Mouse (Mus musculus) urinary bladder, postnatal 36 days (tissue): ENCODE data around the gene Ggt7.
"Not testable (repeated sequence)": the region's sequence is repeated elsewhere in the genome, so short reads cannot be mapped to it uniquely, and the experiment has no call there.

Experiments used
- DNase-seq, 2 experiments: peaks; one replicate each; pipeline ENCODE4 v3.0.0; 2022; ENCODE audit warnings: low spot score in 2 of 2, mixed read lengths in 1 of 2

The Ggt7 gene

DNA sequence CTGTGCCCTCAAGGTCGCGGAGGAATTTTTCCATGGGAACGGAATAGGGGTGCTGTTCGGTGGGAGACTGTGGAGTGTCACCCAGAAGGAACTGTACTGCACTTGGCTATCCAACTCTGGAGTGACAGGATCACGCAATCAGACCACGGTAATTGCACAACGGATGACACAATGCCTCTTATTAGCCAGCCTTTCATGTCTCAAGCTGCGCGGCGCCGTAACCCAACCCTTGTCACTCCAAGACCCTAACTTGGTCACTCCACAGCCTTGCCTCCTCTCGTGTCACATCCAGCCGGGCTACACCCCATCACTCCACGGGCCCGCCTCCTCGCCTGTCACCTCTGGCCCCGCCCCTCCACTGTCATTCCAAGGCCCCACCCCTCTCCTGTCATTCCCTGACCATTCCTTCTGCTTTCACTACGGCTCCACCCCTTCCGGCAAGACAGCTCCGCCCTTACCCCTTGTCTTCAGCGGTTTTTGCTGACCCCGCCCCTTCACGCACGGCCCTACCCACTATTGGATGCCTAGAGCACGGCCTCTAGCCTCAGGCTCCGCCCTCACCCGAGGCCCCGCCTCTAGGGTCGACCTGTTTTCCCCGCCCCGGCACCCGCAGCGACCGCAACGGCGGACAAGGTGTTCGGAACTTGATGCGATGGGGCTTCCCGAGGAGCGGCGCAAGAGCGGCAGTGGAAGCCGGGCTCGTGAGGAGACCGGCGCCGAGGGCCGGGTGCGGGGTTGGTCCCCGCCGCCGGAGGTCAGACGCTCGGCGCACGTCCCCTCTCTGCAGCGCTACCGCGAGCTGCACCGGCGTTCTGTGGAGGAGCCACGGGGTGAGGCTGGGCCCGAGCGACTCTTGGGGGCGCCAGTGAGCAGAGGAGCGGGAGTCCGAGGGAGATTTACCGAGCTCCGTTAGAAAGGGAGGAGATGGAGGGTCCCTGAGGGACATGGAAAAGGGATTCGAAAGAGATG lies at the start of gene Ggt7, which contains the start of gene Acss2:
TSS of gene Ggt7 (minus strand) at position 783 of the 969 bp plus-strand sequence.
TSS of gene Acss2 (plus strand) at position 494 of the 969 bp plus-strand sequence.
- peak; percentile 99 for DNase-seq

DNA sequence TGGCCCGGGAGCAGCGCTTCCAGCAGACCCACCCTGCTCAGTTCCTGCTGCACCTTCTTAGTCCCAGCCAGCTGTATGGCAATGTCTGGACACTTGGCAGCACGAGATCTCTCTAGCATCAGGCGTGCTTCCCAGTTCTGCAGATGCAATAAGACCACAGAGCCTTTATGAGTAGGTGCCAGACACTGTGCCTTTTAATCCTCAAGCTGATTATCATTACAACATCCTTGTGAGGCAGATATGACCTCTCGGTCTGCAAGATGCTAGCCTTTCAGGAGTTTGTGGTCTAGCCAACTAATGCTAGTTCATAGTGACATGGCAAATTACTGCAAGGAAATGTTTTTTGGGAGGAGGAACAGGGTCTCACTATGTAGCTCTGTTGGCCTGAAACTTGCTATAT lies 49.7 kb upstream of the Ggt7 start:
- DNase-seq: no peak

DNA sequence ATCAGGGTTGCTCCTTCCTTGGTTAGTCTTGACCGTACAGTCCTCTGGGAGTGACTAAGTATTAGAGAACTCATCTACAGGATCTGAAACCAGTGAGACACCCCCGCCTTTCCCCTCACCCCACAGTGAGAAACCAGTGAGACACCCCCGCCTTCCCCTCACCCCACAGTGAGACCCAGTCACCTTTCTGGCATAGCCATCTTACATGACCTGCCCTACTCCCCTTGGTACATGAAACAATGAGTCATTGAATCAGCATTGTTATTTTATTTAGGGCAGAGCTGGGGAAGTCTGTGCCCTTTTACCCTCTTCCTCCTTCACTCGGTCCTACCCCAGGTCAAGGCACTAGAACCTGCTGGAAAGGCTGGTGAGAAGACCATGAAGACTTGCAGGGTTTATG lies 44.9 kb upstream of the Ggt7 start:
- peak; percentile 28 to 31 for DNase-seq

DNA sequence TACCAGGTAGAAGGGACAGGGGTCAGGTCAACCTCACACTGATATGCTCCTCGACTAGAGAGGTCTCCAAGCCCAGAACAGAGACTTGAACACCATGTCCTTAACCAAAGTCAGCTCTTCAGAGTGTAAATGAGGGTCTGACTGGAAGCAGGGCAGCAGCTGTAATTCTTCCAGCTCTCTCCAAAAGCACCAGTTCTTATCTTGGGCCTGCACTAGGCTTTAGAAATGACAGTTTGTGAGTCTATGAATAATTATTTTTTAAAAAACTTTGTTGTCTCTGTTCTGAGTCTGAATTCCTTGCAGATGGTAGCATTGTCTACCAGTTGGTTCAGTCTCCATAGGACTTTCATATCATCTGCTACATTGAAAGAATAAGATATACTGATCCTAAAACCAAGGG lies 44.2 kb upstream of the Ggt7 start:
- DNase-seq: no peak

DNA sequence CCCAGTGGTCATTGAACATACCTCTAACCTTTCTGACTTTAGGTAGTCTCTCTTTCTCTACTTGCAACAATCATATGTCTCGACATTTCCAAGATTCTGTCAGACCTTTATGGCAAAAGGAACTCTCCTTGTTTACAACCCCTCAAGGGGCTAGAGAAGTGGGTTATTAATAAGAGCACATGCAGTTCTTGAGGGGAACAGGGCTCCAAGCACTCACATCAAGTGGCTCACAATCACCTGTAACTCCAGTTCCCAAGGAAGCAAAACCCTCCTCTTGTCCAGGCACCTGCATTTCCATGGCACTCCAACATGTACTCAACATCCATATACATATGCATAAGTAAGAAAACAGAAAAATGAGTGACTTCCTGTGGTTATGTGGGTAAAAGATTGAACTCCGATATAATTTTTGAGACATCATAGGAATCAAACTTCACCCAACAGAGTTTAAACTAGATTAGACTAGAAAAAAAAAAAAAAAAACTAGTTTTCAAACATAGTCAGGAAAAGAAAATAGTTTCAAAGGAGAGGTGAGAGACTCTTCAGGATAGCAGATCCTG lies 36.5 kb upstream of the Ggt7 start:
- DNase-seq: no peak

DNA sequence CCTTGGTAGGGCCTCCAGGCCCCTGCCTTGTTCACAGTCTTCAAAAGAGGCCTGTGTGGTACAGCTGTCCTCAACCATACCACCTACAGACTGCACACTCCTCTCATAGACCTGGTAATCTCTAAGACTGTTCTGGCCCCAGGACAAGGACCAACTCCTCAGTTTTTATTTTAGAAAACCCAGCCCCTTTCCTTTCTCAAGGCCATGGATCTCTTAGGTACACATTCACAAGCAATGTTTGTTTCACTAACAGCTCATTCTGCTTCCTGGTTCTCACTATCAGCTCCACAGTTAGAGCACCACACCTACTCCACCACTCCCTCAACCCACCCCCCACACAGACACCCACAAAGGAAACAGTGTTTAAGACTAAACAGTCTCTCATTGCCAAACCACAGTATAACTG lies 34.9 kb upstream of the Ggt7 start:
- no peak for DNase-seq

DNA sequence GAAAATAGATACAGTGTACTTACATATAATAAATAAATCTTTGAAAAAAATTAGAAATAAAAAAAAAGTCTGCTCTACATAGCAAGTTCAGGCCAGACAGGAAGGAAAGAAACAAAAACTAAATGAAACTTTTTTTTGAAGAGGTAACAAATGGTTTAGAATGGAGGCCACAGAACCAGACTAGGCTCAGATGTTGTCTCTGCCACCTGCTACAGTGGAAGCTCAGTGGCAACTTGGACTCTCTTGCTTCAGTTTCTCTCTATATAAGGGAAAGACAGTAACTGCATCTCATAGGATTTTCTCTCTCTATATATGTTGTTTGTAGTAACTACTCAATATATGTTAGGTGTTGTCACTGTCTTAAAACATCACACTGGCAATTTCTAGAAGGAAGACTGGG lies 34.3 kb upstream of the Ggt7 start:
- DNase-seq: no peak

DNA sequence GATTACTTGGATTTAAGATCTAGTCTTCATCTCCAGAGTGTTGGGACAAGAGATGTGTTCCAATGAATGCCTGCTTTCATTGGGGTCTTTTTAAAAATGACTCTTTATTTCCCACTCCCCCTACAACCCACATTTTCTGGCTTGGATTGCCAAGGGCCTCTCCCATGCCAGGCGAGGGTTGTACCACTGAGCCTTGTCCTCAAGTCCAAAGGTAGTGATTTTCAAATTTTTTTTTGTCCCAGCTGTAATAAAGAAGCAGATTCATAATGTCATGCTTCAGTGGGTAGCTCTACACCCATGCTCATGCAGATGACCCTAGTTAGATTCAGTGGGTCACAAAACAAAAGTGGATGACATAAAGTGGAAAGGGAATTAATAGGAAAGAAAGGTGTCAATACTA lies 28.9 kb upstream of the Ggt7 start:
- DNase-seq: no peak

DNA sequence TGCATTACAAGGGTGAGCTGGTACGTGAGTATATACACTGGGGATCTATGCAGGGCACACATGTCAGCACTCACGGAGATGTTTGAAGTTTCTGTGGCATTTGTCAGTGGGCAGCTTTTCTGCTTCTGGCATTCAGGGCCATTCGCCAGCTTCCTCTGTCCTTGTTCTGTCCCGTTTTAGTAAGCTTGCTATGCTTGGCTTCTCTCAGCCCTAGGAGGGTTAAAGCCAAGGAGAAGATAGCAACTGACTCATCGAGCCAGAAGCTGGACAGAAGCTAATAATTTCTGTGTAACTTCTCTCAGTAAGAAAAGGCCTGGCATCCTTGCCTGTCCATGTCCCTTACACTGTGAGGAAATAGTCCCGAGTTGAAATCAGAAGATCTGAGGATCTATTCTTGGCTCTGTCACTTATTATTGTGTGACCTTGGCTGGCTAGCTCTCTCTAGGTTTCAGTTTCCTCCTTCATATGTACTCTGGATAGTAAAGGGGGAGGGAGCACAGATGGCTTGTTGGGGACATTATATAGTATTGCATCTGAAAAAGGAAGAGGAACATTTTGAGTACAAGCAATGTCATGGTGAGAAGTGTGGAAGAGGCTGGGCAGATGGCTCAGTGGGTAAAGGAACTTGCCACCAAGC lies 22.9 kb upstream of the Ggt7 start:
- DNase-seq: peak in 1 of 2 experiments; percentile 9

DNA sequence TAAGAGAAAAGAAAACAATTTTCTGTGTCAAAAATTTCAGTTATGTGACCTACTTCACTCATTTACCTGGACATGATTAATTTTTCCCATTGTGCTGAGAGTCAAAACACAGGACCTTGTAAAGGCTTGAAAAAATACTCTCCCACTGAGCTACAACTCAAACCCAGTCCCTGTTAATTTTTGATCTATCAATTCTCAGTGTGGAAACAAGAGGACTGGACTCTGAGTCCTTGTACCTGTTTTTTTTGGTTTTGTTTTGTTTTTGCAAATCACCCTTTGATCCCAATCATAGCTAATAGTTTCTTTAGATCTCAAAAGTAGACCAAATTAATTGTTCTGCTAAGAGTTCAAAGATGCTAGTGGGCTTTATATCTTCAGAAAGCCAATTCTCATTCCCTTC lies 21.7 kb upstream of the Ggt7 start:
- DNase-seq: no peak

DNA sequence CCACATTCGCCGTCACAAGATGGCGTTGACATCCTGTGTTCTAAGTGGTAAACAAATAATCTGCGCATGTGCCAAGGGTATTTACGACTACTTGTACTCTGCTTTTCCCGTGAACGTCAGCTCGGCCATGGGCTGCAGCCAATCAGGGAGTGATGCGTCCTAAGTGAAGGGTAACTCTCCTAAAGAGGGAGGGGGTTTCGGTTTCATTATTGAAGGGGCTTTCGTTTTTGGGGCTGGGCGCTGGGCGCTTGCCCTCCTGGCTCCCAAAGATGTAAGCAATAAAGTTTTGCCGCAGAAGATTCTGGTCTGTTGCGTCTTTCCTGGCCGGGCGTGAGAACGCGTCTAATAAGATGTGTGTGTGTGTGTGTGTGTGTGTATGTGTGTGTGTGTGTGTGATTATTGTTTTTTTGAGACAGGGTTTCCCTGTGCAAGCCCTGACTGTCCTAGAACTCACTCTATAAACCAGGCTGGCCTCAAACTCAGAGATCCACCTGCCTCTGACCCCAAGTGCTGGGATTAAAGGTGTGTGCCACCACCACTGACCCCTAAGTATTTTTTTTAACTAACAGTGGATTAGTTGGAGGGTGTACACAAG lies 20.5 kb upstream of the Ggt7 start:
- not testable (repeated sequence) for DNase-seq

DNA sequence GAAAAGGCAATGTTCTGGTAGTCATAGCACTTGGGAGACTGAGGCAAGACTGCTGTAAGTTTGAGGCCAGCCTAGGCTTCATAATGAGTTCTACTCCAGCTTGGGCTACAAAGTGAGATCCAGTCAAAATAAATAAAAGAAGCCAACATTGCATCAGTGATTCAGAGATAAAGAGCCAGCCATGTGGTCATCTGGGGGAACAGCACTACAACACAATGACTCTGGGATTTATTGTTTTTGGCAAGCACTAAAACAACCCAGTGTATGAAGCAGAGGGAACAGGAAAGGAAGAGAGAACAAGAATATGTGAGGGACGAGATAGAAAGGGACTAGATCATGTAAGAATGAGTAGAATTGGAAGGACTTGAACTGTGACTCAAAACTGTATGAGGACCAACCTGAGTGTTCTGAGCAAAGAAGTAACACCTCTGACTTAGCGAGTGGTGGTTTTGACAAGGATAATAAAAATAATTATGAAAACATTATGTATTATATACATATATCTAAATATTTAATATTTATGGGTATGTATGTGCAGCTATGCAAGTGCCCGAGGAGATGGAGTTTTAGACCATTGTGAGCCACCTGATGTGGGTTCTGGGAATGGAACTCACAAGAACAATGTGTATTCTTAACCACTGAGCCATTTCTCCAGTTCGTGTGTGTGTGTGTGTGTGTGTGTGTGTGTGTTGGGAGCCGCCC lies 19.9 kb upstream of the Ggt7 start:
- no peak for DNase-seq

DNA sequence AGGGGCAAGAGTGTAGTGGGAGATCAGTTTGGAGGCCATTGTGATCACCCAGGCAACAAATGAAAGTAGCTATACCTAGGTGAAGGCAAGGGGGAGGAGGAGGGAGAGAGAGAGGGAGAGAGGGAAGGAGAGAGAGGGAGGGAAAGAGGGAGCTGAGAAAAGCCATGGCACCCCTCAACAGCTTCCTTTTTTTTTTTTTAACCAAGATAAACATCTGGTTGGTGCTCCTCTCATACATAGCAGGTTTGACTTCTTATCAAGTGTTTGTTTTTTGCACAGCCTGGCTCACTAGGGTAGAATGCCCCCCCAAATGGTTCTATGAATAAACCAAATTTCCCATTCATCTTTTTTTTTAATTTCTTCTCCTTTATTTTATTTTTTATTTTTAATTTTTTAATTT lies 18.3 kb upstream of the Ggt7 start:
- DNase-seq: no peak

DNA sequence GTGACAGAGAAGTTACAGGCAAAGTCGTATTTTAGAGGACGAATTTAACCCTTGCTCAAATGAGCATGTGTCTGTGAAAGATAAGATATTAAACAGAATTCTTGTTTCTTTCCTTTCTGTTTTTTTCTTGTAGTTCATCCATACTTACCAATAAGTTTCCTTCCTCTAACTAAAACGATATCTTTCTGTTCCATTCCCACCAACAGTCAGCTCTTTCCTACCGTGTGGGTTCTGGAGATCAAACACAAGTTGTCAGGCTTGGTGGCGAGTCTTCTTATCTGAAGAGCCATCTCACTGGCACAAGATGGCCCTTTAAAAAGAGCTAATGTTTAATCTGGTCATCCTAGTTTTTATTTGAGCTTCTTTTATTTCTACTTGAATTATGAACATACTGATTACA lies 9.3 kb upstream of the Ggt7 start:
- DNase-seq: no peak

DNA sequence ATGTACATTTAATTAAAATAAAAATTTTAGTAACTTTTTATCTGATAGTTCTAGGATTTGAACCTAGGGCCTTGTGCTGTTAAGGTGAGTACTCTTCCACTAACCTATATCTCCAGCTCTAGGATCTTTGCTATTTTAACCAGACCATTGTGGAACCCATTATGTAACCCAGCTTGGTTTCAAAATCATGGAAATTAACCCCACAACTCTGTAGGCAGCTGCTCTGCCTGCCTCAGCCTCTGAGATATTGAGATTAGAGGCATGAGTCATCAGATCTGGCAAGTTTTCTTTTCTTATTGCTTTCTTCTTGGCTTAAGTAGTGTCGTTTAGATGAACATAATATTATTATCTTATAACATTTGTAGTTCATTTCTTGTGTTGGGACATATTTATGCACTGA lies 6.3 kb upstream of the Ggt7 start:
- no peak for DNase-seq

DNA sequence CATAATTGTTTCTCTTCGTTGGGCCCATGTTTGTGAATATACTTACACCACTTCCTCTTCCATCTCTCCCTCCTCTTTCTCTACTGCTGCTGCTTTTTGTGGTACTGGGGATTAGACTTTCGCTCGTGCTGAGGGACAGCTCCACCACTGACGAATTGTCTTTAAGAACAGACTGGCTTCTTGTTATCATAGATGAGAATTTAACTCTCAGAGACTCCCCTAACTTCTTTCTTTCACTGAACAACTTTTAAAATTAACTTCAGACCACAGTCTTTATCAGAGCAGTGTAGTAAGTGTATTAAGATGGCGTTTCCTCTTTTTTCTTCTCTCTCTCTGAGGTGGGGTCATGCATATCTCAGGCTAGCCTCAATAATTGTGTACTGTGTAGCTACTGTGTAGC lies 5.7 kb upstream of the Ggt7 start:
- DNase-seq: no peak

DNA sequence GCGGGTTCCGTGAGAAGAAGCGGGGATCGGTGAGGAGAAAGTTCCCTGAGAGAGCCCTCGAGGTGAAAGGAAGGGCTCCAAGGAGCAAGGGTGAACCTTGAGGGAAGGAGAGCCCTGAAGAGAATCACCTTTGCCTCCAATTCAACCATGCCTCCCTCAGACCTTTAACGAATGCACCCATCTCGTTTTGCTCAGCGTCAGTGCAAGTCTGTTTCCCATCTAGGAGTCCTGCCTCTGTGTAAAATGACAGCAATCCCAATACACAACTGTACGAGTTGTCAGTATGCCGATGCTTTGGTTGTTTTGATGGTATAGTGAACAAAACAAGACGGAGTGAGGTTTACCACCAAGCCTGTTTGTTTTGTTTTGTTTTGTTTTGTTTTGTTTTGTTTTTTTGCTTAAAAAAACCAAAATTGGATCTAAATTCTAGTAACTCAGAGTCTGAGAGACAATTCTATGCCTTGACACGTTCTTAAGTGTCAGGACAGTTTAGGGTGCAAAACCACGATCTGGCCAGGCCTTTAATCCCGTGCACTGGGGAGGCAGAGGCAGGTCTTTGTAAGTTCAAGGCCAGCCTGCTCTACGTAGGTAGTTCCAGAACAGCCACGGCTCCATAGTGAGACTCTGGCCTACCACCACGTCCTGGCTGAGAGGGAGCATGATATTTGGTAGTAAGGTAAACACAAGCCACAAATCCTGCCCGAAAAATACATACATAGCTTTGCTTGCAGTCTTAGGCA lies 664 bp upstream of the Ggt7 start:
- DNase-seq: no peak

DNA sequence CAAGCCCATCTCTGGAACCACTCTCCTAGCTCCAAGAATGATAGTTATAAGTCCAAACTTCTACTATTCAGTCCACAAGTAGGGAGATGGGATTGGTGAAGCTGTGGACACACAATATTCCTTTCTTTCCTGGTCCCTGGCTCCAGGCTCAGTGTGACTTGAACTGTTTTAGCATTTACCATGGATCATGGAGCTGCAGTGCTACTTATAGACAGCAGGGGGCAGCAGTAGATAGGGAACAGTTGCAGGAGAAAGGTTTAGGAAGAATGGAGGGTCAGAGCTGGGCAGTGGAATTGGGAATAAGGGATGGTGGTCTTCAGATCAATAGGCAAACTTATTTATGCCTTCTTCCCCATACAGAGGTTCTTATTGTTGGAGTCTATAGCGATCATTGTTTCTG lies 2.1 kb downstream of the Ggt7 start:
- peak; percentile 61 to 64 for DNase-seq

DNA sequence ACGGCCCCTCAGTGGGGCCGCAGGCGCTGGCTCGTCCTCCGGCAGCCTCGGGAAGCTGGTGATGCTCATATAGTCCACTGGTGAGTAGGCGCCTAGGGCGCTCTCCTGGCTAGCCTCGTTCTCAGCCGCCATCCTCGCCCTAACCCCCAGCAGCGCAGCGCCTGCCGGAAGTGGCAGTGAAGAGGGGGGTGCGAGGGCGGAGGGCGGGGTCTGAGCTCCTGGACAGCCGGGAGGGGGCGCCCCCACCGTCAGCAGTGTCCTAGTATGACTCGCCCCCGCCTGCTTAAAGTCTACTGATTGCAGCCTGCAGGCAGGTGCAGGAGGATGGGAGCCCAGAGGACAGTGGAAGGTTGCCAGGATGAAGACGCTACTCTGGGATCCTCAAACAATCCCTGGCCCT lies 3.4 kb downstream of the Ggt7 start:
- DNase-seq: peak in 1 of 2 experiments; percentile 56

DNA sequence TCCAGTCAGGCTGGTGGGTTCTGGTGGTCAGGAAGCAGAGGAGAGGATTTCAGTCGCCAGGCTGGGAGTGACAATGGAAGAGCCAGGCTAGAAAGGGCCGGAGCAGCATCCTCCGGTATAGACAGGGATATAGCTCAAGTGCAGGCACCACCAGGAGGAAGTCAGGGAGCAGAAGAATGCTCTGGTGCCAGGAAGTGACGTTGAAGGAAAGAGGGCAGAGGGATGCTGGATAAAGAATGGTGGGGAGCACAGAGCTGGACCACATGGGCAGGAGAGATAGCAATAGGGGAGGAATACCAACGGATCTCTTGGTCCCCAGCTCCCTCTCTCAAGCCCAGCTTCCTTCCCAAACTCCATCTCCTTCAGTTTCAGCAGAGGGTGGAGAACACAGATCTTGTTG lies 4.5 kb downstream of the Ggt7 start:
- DNase-seq: no peak

DNA sequence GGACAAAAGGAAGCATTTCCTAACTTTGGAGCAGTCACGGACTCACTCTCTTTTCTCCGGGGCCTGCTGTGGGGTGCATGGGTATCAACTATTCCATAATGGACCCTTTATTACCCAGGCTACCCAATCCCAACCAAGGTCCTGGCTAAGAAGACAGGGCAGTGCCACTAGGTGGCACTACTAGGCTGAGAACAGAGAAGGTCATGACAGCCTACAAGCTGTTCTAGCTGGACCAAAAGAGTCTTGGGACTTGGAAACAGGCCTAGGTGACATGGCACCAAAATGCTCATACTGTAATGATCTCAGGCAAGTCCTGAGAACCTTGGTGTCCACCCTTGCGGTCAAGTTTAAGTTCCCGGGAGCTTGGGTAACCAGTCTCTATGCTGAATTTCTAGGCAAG lies 5.6 kb downstream of the Ggt7 start:
- DNase-seq: peak; percentile 39 to 47
